Mouse (Mus musculus) left cerebral cortex, adult 18-20 months (tissue): ENCODE results near the gene Dhx34. TPM values are rescaled to one million over a fixed set of nuclear protein-coding genes. Genes with fewer than 3 reads are reported as not detected.
"Not testable (repeated sequence)": the region's sequence is repeated elsewhere in the genome, so short reads cannot be mapped to it uniquely, and the experiment has no call there.

Source experiments
- DNase-seq, 2 experiments: peaks; one replicate each; pipeline ENCODE4 v3.0.0; 2021 to 2022; ENCODE audit warnings: low spot score in 2 of 2, mixed read lengths in 1 of 2
- long read RNA-seq, 2 experiments: library from polyadenylated mRNA; stranded (forward); transcript quantifications; one replicate each; pipeline ENCODE4 v2.0.0; 2021
- total RNA-seq, 2 experiments: library from RNA; stranded (reverse); gene quantifications; 2 replicates each; pipeline ENCODE4 v1.2.3; 2021

Dhx34 gene
- total RNA-seq: 10 to 100 TPM; 11.3 to 13.4 TPM
- long read RNA-seq, experiment 1, partial matches to known transcripts: 6 of 14 reads
- long read RNA-seq, experiment 1, other reads (novel, unspliced or antisense): 6 of 14 reads
- long read RNA-seq, experiment 2, partial matches to known transcripts: 4 of 9 reads
- long read RNA-seq, experiment 2, other reads (novel, unspliced or antisense): 4 of 9 reads

GRCm38 (mm10) chr7:16221582-16222272 is at the start of gene Dhx34:
Gene Dhx34, minus strand, starts transcription at chr7:16222037.
- peak; percentile 95 to 97 for DNase-seq

- DNase-seq: no peak
These were observed 49.3 kb upstream of the Dhx34 start for GRCm38 (mm10) chr7:16271139-16271538.

- not testable (repeated sequence) for DNase-seq
These were observed 44.8 kb upstream of the Dhx34 start for GRCm38 (mm10) chr7:16266593-16266992.

GRCm38 (mm10) chr7:16265856-16266255 is 44.0 kb upstream of the Dhx34 start:
- DNase-seq: no peak

DNA sequence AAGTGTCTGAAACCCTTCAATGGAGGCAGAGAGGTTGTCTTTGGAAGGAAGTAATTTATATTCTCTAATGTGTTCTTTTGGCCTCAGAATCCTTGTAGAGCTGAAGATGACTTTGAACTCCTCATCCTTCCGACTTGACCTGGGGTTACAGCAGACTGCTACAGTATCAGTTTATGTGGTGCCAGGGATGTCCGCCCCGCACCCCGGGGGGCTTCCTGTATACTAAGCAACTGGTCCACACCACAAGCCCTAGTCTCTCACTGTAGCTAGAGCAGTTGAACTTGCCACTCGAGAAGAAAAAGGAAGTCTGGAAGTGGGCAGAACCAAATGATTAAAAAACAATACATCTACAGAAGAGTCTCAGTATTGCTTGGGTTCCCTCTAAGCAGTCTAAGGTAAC is 42.0 kb upstream of the Dhx34 start:
- DNase-seq: no peak

- DNase-seq: peak; percentile 78 to 87
These were observed 41.4 kb upstream of the Dhx34 start for GRCm38 (mm10) chr7:16263015-16263787.

DNA sequence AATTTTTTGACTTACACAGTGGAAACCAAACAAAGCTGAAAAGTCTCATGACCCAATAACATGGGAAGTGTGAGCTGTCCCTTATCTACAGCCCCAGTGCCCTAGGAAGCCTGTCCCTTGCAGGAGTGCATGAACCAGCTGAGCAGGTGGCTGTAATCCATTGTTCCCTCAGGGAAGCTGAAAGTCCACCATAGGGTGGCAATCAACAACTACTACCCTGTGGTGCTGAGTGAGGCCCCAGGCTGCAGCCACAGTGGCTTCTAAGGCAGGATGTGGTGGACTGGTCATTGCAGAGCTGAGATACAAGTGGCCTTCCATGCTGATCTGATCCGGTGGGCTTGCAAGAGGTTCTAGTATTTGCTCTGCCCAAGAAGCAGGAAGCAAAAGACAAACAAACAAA is 39.3 kb upstream of the Dhx34 start:
- DNase-seq: no peak

GRCm38 (mm10) chr7:16259110-16259590 is 37.3 kb upstream of the Dhx34 start, which contains the start of gene C5ar1:
Gene C5ar1, minus strand, starts transcription at chr7:16259540.
- no peak for DNase-seq

DNA sequence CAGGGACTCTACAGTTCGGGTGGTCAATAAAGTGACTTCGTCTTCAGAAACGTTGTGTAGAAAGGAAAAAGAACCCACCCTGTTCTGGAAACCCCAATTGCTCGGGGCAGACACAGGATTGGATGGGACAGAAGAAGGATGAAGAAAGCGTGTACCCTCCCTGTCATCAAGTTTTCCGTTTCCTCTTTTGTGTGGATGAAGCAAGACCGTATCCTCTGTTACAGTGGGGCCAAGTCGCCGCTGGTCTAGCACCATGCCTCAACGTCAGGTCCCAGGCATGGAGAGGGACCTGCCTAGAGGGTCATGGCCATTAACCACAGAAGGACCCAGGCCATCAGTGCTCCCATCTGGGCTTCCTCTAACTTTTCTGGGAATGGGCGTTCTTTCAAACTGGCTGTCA is 36.0 kb upstream of the Dhx34 start:
- DNase-seq: no peak

- DNase-seq: not testable (repeated sequence)
These were observed 34.1 kb upstream of the Dhx34 start for GRCm38 (mm10) chr7:16255963-16256362.

DNA sequence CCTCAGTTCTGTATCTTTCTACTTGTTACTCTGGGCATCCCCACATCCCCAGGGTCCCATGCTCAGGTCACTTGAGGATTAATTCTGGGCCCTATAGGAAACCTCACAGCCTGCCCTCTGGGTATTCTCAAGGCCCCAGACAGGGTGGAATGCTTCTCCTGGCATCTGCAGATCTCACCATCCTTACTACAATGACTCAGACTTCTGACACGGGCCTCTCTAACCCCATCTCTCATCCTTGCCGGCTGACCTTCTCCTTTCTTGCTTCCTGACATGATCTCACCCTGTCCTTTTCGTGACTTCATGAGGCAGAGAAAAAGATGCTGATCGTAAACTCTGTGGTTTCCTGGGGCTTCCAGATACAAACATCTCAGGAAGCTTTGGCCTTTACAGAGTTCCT is 32.4 kb upstream of the Dhx34 start:
- no peak for DNase-seq

GRCm38 (mm10) chr7:16250687-16251086 is 28.9 kb upstream of the Dhx34 start:
- no peak for DNase-seq

DNA sequence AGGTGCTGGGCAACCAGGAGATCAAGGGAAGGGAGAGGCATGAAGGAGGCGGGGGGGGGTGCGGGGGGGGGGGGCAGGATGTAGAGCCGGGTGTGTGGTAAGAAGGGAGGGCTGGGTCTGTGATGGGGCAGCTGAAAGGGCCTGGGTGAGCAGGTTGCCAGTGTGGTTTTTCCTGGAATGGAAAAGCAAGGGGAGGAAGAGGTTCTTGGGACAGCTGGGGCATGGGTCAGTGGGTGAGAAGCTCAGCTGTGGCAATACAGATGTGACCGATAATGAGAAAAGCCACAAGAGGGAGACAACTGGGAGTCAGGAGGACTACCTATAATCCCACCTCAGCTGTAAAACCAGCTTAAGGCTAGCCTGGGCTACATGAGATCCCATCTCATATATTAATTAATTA is 24.1 kb upstream of the Dhx34 start:
- no peak for DNase-seq

DNA sequence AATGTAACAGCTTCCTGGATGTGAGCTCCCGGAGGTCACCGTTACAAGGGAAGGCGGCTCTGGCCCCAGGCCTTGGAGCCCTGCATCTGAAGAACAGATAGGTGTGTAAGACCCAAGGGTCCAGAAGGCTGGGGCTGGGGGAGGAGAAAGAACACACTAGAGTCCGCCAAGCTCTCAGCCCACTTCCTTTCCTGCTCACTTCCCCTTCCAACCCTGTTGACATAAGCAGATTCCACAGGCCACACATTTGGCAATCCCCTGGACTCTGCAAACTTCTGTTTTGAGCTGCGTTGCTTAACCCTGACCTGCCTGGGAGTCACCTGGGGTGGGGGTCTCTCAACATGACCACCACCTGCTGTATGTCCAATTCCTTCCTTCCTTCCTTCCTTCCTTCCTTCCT is 22.2 kb upstream of the Dhx34 start, which contains the start of gene C5ar2:
Gene C5ar2, minus strand, starts transcription at position 88 of the 400 bp plus-strand sequence.
- no peak for DNase-seq

GRCm38 (mm10) chr7:16242198-16242597 is 20.4 kb upstream of the Dhx34 start:
- no peak for DNase-seq

DNA sequence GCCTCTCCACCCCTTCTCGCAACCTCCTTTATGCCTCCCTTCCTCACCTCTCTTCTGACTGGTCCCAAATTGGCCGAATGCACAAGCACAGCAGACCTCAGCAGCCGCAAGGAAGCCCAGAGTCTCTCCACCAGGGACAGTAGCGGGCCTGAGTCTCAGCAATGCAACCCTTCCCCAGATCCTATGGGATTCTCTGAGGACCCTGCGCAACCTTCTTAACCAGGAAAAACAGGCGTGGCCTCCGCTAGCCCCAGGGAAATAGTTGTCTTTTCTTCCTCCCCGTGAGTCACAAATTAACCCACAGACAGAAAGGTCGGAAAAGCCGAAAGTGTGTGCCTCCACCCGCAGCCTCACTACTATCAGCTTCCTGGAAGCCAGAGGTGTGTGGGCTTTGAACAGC is 19.9 kb upstream of the Dhx34 start:
- DNase-seq: no peak

DNA sequence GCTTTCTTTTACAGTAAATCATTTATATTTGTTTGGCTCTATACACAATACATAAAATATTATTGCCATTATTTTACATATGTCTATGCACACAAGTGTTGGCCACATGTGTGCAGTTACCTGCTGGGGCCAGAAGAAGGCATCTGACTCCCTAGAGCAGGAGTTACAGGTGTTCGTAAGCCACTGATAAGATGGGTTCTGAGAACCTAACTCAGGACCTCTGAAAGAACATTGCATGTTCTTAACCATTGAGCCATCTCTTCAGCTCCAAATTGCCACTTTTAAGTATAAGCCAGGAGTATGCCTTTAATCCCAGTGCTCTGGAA is 19.1 kb upstream of the Dhx34 start:
- DNase-seq: no peak

DNA sequence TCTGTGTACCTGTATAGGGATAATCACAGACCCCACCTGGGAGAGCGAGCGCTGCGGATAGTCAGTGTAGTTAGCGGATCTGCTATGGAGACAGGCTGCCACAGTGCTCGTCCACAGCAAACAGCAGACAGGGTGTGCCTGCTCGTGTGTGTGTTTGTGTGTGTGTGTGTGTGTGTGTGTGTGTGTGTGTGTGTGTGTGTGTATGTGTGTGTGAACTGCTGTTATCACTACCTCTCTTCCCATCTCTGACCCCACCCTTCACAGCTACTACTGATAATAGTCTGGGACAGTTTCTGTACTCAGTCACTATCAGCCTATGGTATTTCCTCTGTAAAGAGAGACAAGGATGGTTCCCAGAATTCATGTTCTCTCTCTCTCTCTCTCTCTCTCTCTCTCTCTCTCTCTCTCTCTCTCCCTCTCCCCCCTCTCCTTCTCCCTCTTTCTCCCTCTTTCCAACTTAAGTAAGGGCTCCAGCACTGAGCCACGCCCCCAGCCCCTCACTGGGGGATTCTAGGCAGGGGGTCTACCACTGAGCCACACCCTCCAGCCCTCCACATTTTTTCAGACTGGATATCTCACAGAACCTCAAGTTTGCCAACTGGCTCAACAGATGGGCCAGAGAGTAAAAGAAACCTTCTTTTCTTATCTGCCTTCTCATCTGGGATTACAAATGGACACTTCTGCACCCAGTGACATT is 18.6 kb upstream of the Dhx34 start:
- no peak for DNase-seq

GRCm38 (mm10) chr7:16239554-16239997 is 17.7 kb upstream of the Dhx34 start:
- no peak for DNase-seq

DNA sequence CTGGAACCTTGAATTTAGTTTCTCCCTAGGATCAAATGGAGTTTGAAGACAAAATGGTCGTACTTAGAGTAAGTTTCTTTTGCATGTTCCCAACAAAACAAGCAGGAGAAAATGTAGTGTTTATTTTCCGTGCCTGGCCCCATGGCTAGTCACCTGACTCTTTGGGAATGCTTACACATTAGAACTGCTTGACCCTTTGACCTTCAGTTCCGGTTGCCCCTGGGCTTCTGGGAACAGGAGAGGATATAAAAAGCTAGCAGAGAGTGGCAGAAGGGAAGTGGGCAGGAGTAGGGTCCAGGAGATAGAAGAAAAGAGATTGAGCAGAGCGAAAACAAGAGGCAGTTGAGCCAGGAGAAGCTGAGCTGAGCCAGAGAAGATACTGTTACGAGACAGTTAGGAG is 8.0 kb upstream of the Dhx34 start:
- no peak for DNase-seq

GRCm38 (mm10) chr7:16213986-16214385 is 7.9 kb downstream of the Dhx34 start:
- no peak for DNase-seq
